Mouse (Mus musculus): ENCODE measurements at regions not wholly inside any gene's neighbourhood (a gene's known extent, or its start where the extent isn't known, plus 50 kb on each side); places are given as distances from the start of the nearest gene placed in this dataset.

GRCm38 (mm10) chr6:78899952-78900351 lies 431.3 kb upstream of the Reg3g start:
- peak; percentile 23 for DNase-seq (ENCODE audit: low spot score)

GRCm38 (mm10) chr6:78892730-78893129 lies 424.1 kb upstream of the Reg3g start:
- DNase-seq (ENCODE audit: low spot score), result no peak

GRCm38 (mm10) chr6:78863031-78863430 lies 394.4 kb upstream of the Reg3g start:
- no peak for DNase-seq (ENCODE audit: low spot score)

- DNase-seq (ENCODE audit: low spot score), result no peak
These were observed 372.6 kb upstream of the Reg3g start for GRCm38 (mm10) chr6:78841261-78841660.

- no peak for DNase-seq (ENCODE audit: low spot score)
These were observed 357.4 kb upstream of the Reg3g start for GRCm38 (mm10) chr6:78825901-78826629.

- DNase-seq (ENCODE audit: low spot score), result no peak
These were observed 352.6 kb upstream of the Reg3g start for GRCm38 (mm10) chr6:78821251-78821650.

- DNase-seq (ENCODE audit: low spot score), result no peak
These were observed 328.3 kb upstream of the Reg3g start for GRCm38 (mm10) chr6:78797013-78797412.

GRCm38 (mm10) chr6:78788972-78789371 lies 320.3 kb upstream of the Reg3g start:
- no peak for DNase-seq (ENCODE audit: low spot score)

- DNase-seq (ENCODE audit: low spot score), result peak; percentile 1
These were observed 288.9 kb upstream of the Reg3g start for GRCm38 (mm10) chr6:78757619-78758018.

Data from c-Kit-positive CD71-positive TER-119-positive erythroid progenitor cells, embryonic 14.5 days (primary cell).